Mouse (Mus musculus): ENCODE measurements around the gene Apoc4.
"Not testable (repeated sequence)": the region's sequence is repeated elsewhere in the genome, so short reads cannot be mapped to it uniquely, and the experiment has no call there.

The Apoc4 gene

DNA sequence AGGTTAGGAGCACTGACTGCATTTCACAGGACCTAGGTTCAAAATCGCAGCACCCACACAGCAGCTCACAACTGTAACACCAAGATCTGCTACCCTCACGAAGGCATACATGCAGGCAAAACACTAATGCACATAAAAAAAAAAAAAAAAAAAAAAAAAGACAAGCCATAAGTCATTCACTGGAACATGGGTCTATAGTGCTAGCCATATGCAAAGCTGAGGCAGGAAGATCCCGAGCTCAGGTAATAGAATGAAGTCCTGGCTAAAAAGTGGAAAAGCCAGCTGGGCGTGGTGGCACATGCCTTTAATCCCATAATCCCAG lies 18.5 kb upstream of the Apoc4 start:
- DNase-seq (ENCODE audit: low read depth, low spot score), result no peak

DNA sequence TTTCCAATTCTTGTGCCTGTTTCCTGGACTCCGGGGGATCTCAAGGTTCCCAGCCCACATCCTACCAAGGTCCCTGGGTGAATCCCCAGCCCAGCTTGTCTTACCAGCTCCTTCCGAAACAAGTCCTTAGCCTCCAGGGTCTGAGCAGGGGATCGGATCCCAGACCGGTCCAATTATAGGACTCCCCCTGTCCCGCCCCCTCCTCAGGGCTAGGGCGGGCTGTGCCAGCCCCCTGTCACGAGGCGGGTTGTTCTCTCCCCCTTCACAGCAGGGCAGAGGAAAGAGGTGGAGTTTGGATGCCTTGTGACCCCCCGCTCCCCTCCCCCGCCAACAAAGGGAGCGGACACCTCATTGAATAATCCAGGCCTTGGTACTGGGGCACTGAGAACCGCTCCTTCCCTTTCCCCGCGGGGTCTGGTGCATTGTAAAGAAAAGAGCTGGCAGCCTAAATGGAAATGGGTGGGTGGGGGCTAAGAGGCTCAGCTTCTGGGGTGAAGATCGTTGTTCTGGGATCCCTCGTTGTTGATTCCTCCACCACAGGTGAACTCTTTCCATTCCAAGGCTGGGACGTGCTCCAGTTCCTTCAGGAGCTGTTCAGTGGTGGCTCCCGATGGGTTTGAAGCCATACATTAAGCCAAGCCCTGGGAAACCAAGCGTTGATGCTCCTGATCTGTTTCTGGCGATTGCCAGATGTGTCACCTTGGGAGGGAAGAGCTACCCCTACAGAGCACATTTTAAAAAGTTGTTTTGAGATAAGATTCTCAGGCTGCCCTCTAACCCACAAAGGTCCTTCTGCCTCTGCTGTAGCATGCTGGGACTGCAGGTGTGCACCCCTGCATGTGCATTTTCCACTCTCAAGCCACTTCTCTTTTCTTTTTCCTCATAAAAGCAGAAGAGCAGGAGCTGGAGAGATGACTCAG lies 17.9 kb upstream of the Apoc4 start, which contains the start of gene Apoe:
Gene Apoe, minus strand, starts transcription at position 282 of the 920 bp plus-strand sequence.
- DNase-seq (ENCODE audit: low read depth, low spot score), result peak; percentile 76

GRCm38 (mm10) chr7:19697949-19698906 lies 16.9 kb upstream of the Apoc4 start:
- DNase-seq (ENCODE audit: low read depth, low spot score), result peak; percentile 23

- no peak for DNase-seq (ENCODE audit: low read depth, low spot score)
These were observed 15.1 kb upstream of the Apoc4 start for GRCm38 (mm10) chr7:19696336-19696873.

DNA sequence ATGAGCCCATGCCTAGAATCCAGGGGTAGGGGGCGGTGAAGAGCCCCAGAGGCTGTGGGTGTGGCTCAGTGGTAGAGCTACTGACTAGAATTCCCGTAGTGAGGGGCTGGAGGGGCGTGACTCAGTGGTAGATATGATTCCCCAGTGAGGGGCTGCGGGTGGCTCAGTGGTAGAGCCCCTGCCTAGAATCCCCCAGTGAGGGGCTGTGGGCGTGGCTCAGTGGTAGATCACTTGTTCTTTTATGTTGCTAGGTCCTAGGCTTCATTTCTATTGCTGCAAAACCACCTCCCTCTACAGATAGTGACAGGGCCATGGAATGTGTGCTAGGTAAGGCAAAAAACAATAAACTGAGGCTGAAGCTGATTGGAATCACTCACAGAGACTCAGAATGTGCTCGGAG lies 14.6 kb upstream of the Apoc4 start:
- DNase-seq (ENCODE audit: low read depth, low spot score), result no peak

DNA sequence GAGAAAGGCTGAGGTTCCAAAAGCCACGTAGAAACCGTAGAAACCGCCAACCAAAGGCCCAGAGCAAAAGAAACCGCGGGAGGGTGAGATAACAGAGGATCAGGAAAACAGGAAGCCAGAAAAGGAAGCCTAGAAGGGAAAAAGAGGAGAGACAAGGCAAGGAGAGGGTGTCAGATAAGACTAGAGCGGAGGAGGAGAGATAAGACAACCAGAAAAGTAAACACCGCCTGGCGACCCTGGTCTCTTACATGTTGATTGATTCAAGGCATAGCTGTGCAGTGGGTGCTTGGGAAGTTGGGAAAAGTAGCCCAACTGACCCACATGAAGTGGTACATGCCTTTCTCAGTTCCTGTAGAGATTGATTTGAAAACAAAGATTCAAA lies 13.9 kb upstream of the Apoc4 start:
- no peak for DNase-seq (ENCODE audit: low read depth, low spot score)

DNA sequence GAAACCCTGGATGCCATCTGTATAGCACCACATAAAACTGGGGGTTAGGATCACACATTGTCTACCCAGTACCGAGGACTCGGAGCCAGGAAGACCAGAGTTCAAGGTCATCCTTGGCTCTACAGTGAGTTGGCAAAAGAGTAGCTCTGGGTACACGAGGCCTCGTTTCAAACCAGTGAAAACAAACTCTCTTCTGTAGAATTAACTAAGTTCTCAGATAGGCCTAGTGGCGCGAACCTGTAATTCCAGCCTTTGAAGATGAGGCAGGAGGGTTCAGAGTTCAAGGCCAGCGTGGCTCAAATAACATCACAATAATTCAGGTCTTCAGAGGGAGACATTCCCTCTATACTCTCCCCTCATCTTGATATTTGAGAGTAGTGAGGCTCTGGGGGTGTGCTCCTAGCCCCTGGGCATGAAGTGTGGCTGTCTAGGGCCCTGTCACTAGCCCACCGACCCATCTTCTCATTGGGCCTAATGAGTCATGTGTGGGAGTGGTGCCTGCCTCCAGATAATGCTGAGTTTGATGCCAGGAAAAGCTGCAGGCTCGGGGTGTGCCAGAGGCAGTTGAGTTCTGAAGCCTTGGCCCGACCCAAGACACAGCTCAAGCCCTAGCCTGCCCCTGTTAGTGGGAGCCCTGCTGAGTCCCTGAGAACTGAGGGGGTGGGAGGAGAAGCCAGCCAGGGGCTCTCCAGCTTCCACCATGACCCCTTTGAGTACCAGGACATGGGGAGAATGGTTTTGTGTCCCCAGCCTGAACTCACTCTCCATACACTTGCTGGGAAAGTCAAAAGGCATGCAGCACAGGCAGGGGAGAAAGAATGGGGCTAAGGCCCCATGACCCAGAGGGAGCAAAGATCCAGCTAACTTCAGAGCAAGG lies 13.3 kb upstream of the Apoc4 start:
- no peak for DNase-seq (ENCODE audit: low read depth, low spot score)

DNA sequence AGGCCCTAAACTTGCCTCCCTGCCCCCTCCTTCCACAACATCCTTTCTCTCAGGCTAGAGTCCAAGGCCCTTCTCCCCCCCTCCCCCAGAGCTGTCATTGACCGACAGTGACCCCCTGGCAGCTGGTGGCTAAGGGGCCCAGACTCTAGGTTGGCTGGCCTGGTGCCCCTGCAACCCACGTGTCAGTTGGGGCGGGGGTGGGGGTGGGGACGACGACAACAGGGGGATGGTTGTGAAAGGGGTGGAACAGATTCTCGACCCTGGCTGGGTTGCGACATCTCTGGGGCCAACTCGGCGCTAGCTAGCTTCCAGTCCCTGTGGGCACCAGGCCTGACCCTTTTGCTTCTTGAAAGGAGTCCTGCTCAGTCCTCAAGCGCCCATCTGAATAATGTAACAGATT lies 12.1 kb upstream of the Apoc4 start:
- peak; percentile 82 for DNase-seq (ENCODE audit: low read depth, low spot score)

GRCm38 (mm10) chr7:19691873-19692865 lies 10.9 kb upstream of the Apoc4 start, which contains the start of gene Apoc1:
TSS of gene Apoc1 (minus strand) at chr7:19692660.
- DNase-seq (ENCODE audit: low read depth, low spot score), result no peak

- DNase-seq (ENCODE audit: low read depth, low spot score), result no peak
These were observed 10.2 kb upstream of the Apoc4 start for GRCm38 (mm10) chr7:19691434-19691833.

GRCm38 (mm10) chr7:19690845-19691244 lies 9.6 kb upstream of the Apoc4 start:
- no peak for DNase-seq (ENCODE audit: low read depth, low spot score)

- DNase-seq (ENCODE audit: low read depth, low spot score), result no peak
These were observed 7.3 kb upstream of the Apoc4 start for GRCm38 (mm10) chr7:19688611-19689010.

DNA sequence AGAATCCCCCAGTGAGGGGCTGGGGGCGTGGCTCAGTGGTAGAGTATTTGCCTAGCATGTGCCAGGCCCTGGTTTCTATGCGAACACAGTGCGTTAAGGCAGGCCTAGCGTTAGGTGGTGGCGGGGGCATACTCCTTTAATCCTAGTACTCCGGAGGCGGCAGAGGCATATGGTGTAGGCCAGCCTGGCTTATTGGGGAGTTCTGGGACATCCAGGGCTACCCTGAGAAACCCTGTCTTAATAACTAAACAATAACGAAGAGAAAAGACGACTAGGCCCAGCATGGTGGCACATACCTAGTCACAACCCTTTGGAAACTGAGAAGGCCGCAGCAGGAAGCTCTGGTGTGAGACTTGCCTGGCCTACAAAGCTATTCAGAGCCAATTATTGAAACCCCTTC lies 6.8 kb upstream of the Apoc4 start:
- DNase-seq (ENCODE audit: low read depth, low spot score), result no peak

GRCm38 (mm10) chr7:19686927-19687583 lies 5.8 kb upstream of the Apoc4 start:
- not testable (repeated sequence) for DNase-seq (ENCODE audit: low read depth, low spot score)

- no peak for DNase-seq (ENCODE audit: low read depth, low spot score)
These were observed 5.2 kb upstream of the Apoc4 start for GRCm38 (mm10) chr7:19686521-19686920.

GRCm38 (mm10) chr7:19685374-19685773 lies 4.1 kb upstream of the Apoc4 start:
- no peak for DNase-seq (ENCODE audit: low read depth, low spot score)

DNA sequence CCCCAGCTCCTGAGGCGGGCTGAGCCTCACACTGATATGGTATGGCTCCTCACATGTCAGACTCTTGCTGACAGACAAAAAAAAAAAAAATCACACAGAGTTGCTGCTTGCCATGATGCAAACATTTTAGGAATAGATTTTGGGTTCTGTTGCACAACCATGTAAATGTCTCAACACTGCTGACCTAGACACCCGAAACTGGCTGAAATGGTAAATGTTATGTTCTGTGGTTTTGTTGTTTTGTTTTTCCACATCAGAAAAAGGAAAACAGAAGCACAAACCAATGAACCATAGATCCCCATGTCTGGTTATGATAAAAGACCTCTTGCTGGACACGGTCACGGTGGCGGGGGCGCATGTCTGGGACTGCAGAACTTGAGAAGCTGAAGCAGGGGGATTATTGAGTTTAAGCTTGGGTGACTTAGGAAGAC lies 2.5 kb upstream of the Apoc4 start:
- DNase-seq (ENCODE audit: low read depth, low spot score), result no peak

- DNase-seq (ENCODE audit: low read depth, low spot score), result no peak
These were observed 1.7 kb upstream of the Apoc4 start for GRCm38 (mm10) chr7:19682979-19683378.

DNA sequence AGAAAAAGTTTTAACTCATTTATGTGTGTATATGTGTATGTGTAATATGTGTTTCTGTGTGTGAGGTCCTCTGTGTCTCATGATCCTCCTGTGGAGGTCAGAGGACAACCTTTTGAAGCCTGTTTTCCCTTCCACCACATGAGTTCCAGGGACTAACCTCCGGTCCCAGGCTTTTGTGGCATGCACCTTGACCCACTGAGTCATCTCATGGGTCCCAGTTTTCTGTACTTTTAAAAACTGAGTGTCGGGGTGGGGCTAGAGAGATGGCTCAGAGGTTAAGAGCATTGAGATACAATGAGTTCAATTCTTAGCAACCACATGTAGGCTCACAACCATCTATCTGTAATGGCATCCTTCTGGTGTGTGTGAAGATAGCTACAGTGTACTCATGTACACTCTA lies 577 bp downstream of the Apoc4 start:
- DNase-seq (ENCODE audit: low read depth, low spot score), result no peak

All from brain, adult 2 months (tissue).